Mouse (Mus musculus) megakaryocyte, embryonic 14.5 days (primary cell): ENCODE results near the gene Zfp385b. TPM values are rescaled to one million over a fixed set of nuclear protein-coding genes. Genes with fewer than 3 reads are reported as not detected.

Experiments used
- H3K27me3 ChIP-seq: replicated peaks from 2 replicates; pipeline ENCODE3; 2012; ENCODE audit warnings: inconsistent platforms
- H3K36me3 ChIP-seq: replicated peaks from 2 replicates; pipeline ENCODE3; 2012; ENCODE audit warnings: low read length, inconsistent platforms, mixed read lengths
- H3K4me1 ChIP-seq: 2 replicates; pipeline ENCODE4 v1.6.1; 2012; ENCODE audit warnings: inconsistent platforms
- H3K4me3 ChIP-seq: replicated peaks from 2 replicates; pipeline ENCODE3; 2012; ENCODE audit warnings: moderate library complexity, mild to moderate bottlenecking, inconsistent platforms
- H3K9me3 ChIP-seq: 2 replicates; pipeline ENCODE4 v1.6.1; 2012; ENCODE audit warnings: inconsistent platforms
- FLI1 ChIP-seq: IDR thresholded peaks from 2 replicates; pipeline ENCODE4 v1.6.1; 2012; ENCODE audit warnings: low read length, inconsistent platforms, mixed read lengths
- GATA1 ChIP-seq: IDR thresholded peaks from 3 replicates; pipeline ENCODE4 v1.6.1; 2012; ENCODE audit warnings: mixed read lengths, low read length, inconsistent platforms, borderline replicate concordance
- polyA plus RNA-seq: library from polyadenylated mRNA; stranded (reverse); fragments of >175 nt; gene quantifications from 2 replicates; pipeline ENCODE4 v1.2.3, GENCODE M21; 2012; ENCODE audit warnings: low replicate concordance; ENCODE audit not compliant: insufficient read depth

Zfp385b gene
- polyA plus RNA-seq: not detected in 2 replicates

DNA sequence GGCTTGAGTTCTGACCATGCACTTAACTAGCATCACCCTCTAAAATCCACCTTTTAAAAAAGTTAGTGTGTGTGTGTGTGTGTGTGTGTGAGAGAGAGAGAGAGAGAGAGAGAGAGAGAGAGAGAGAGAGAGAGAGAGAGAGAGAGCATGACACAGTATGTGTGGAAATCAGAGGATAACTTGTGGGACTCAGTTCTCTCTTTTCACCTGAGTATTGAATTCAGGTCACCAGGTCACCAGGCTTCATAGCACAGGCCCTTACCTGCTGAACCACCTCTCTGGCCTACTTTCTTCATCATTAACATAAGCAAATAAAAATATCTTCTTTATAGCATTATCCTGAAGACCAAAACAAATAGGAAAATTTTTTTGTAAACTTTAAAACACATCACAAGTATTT, at the start of gene Zfp385b:
Zfp385b (minus strand) TSS at position 101 of the 400 bp plus-strand sequence.
- Histone ChIP-seq H3K9me3 (peaks cover 13% of the 10 kb centered on the region; the same call in 1 of the 2 replicates), H3K4me1 (peaks cover 9% of the 10 kb centered on the region), H3K4me3 (no peak within 1 kb of the TSS), H3K27me3 (peaks cover 37% of the 10 kb centered on the region), H3K36me3 (no peaks in the 10 kb centered on the region)
- TF ChIP-seq GATA1 (no peak), FLI1 (no peak)

DNA sequence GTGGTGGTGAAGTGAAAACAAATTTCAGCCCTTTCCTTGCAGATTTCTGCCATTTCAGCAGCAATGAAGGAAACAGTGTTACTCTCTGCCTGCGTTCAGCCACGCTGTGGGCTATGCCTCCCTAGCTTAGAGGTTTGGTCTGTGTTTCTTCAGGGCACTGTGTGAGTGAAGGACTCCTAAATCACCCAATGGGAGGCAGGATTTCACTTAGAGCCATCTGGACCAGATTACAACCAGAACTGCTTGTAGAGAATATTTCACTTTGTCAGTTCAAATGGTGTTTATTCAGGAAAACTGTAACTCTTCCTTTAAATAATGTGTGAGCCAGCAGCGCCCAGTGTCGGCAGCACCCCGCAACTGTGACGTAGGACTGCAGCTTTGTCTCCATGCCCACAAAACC, 44.5 kb upstream of the Zfp385b start:
- peaks cover 38% of the 10 kb centered on the region for H3K9me3 ChIP-seq
- H3K4me1 ChIP-seq: no peaks in the 10 kb centered on the region
- TF ChIP-seq GATA1: no peak
- TF ChIP-seq FLI1: no peak
- no peaks in the 10 kb centered on the region for H3K36me3 ChIP-seq
- H3K27me3 ChIP-seq: no peaks in the 10 kb centered on the region
- no peak overlapping the region for H3K4me3 ChIP-seq

DNA sequence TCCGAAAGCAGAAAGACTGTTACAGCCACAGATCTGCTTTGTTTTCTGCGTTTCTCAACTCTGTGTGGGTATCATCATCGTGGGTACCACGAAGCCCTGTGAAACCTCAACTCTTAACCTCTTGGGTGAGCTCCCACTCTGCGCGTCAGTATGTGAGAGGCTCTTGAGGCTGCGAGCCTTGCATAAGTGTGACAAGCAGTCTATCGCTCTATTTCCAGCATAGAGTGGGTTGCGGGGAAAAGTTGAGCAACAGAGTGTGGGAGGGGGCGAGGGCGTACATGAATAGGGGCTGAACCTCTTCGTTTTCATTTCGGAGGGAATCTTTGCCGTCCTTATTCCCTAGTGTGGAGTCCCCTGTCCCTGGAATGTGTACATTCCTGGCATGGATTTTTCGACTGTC, 44.1 kb upstream of the Zfp385b start:
- TF ChIP-seq GATA1 (no peak), FLI1 (no peak)
- Histone ChIP-seq H3K27me3 (no peaks in the 10 kb centered on the region), H3K36me3 (no peaks in the 10 kb centered on the region), H3K4me3 (no peak overlapping the region), H3K4me1 (no peaks in the 10 kb centered on the region), H3K9me3 (peaks cover 40% of the 10 kb centered on the region)

DNA sequence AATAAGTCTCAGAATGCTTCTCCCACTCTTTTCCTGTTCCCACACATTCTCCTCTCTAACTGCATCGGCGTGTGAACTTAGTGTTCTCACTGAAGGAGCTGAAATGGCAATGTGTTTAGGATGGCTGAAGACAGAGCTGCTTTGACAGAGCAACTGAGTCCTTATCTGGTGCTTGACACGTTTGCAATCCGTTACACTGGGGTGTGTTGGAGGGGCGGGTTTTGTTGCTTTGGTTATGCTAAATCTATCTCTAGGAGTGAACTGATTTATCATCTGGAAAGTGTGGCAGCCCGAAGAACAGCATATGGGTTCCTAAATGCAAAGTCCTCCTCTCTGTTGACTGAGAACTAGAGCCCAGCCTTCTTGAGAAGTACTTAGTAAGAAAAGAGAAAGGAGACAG, 22.0 kb upstream of the Zfp385b start:
- no peaks in the 10 kb centered on the region for H3K27me3 ChIP-seq
- no peak overlapping the region for H3K4me3 ChIP-seq
- H3K4me1 ChIP-seq: no peaks in the 10 kb centered on the region
- no peaks in the 10 kb centered on the region for H3K36me3 ChIP-seq
- TF ChIP-seq GATA1 (no peak), FLI1 (no peak)
- peaks cover 19% of the 10 kb centered on the region for H3K9me3 ChIP-seq

DNA sequence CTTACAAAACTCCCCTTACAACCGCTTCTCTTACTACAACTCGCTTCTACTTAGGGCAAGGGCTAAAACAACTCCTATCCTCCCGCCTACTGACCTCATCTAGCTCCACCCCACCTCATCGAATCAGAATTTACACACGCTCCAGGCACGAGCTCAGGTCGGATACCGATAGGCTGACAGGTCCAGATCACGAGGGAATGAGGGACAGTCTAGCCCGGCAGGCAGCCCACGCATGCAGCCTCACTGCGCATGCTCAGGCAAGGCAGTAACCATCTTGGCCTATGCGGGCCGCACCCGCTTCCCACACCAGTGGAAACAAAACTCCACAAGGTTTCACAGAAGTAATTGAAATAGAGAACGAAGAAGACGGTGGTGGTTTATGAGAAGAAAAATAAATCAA, 20.1 kb upstream of the Zfp385b start:
- Histone ChIP-seq H3K9me3 (peaks cover 19% of the 10 kb centered on the region), H3K36me3 (no peaks in the 10 kb centered on the region), H3K4me1 (no peaks in the 10 kb centered on the region), H3K4me3 (no peak overlapping the region), H3K27me3 (no peaks in the 10 kb centered on the region)
- TF ChIP-seq FLI1: no peak
- no peak for TF ChIP-seq GATA1

DNA sequence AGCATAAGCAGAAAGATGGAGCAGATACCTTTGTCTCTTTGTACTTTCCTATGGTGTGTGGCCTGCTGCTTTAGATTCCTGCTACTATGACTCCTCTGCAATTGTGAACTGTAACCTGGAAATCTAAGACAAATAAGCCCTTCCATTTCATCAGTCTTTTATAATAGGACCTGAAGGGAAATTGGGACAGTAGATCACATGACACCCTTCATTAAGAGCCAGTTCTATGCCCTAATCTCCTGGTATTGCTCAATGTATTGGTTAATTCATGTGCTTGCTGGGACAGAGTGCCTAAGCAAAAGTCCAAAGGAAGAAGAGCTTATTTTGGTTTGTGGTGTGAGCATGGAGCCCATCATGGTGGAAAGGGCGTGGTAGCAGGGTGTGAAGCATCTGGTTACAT, 19.2 kb upstream of the Zfp385b start:
- TF ChIP-seq FLI1 (no peak), GATA1 (no peak)
- H3K4me3 ChIP-seq: no peak overlapping the region
- H3K27me3 ChIP-seq: no peaks in the 10 kb centered on the region
- no peaks in the 10 kb centered on the region for H3K4me1 ChIP-seq
- peaks cover 19% of the 10 kb centered on the region for H3K9me3 ChIP-seq
- no peaks in the 10 kb centered on the region for H3K36me3 ChIP-seq

DNA sequence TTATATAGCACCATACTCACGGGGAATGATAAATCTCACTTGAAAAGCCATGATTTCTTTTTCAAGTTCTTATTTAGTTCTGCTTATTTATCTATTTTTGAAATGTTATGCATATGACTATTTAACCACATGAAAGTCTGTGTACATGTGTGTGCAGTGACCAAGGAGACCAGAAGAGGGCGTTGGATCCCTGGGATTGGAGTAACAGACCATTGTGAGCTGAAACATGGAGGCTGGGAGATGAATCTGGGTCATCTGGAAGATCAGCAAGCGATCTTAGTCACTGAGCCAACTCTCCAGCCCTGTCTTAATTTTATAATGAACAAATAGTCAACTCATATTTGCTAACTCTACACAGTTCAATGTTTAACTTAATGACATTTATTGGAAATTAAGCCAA, 16.3 kb upstream of the Zfp385b start:
- peaks cover 13% of the 10 kb centered on the region for H3K9me3 ChIP-seq
- TF ChIP-seq FLI1: no peak
- TF ChIP-seq GATA1: no peak
- H3K4me3 ChIP-seq: no peak overlapping the region
- H3K27me3 ChIP-seq: no peaks in the 10 kb centered on the region
- H3K36me3 ChIP-seq: no peaks in the 10 kb centered on the region
- no peaks in the 10 kb centered on the region for H3K4me1 ChIP-seq

DNA sequence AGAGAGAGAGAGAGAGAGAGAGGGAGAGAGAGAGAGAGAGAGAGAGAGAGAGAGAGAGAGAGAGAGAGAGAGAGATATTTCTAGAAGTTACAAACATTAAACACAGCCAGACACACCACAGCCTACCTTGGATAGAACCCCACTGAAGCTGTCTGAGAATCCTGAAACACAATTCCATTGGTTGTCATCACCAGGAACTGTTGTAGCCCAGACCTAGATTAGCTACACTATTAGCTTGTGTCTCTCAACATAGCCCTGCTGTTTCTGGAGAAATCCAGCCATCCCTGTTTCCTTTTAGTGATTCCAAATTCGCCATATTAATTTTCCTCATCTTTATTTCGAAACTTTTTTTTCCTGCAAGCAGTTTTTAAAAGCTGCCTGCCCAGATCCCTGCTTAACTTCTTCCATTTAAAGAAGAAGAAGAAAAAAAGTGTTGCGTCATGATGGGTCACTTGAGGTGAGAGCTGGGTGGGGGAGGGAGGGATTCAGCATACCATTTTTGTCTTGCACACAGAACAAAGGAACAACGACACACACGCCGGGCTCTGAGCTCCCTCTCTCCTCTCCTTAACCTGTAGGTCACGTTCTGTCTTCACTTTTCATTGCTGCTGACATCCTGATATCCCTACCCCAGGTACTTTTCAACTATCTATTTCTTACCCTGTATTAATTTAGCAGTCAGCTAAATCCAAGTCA, 6.8 kb upstream of the Zfp385b start:
- Histone ChIP-seq H3K4me3 (no peak overlapping the region), H3K27me3 (no peaks in the 10 kb centered on the region), H3K4me1 (no peaks in the 10 kb centered on the region), H3K36me3 (no peaks in the 10 kb centered on the region), H3K9me3 (peaks cover 12% of the 10 kb centered on the region; the same call in 1 of the 2 replicates)
- TF ChIP-seq FLI1 (no peak), GATA1 (no peak)

DNA sequence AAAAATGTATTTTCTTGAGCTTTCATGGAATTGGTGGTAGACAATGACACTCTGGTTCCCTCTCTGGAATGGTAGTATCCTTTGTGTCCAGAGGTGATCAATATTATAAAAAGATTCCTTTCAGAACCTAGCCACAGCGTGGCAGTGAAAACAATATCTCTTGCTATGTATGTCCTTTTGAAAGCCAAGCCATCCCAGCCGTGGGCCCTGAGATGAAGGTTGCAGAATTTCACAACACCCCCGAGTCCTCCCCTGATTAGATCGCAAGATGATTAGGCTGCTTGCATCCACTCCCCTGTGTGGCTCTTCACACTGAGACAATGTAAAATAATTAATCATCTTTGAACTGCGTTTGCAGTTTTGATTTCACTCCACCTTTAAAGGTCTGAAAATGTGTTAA, 3.6 kb upstream of the Zfp385b start:
- Histone ChIP-seq H3K4me1 (no peaks in the 10 kb centered on the region), H3K9me3 (peaks cover 14% of the 10 kb centered on the region; the same call in 1 of the 2 replicates)
- TF ChIP-seq GATA1 (no peak), FLI1 (no peak)

DNA sequence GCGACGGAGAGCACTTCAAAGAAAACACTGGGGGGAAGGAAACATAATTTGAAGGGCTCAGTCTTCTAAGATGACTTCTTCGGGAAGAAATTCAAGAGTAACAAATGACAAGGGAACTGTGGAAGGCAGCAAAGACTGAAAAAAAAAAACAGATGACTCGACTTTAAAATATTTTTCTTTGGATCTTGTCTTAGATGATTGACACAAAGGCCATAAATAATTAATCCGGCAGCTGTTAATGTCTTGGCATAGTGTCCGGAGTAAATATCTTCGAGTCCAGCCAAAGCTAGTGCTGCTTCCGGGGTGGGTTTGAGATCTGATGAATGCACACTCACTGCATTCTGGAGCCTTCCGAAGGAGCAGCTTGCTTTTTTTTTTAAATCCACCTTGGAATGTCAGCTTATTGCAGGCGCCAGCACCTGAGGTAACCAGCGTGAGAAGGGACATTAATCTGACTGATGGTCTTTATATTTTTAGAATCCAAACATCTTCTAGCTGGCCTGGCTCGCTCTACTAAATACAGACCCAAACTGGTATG, 2.0 kb downstream of the Zfp385b start:
- 0 out of 2 replicates have a peak, but pooled peaks cover 10% of the 10 kb centered on the region for H3K9me3 ChIP-seq
- H3K36me3 ChIP-seq: no peaks in the 10 kb centered on the region
- H3K4me3 ChIP-seq: no peak overlapping the region
- H3K27me3 ChIP-seq: peaks cover 43% of the 10 kb centered on the region
- peaks cover 9% of the 10 kb centered on the region for H3K4me1 ChIP-seq
- no peak for TF ChIP-seq FLI1
- no peak for TF ChIP-seq GATA1

More for the DNA sequence above, 3.6 kb upstream of the Zfp385b start:
- Histone ChIP-seq H3K27me3 (peaks cover 5% of the 10 kb centered on the region), H3K36me3 (no peaks in the 10 kb centered on the region), H3K4me3 (no peak overlapping the region)
